In genomic region chr12:86787020-86787553, GRCm38 (mm10) we compare ENCODE assay signal across 10 mouse cellular contexts. TPM values are rescaled to one million over a fixed set of nuclear protein-coding genes. Genes with fewer than 3 reads are reported as not detected.
DNase-seq lines count a peak whose midpoint lies in the region; ATAC-seq lines count a peak whose summit lies in the region.
"Had no signal": no experiment of that assay in that cellular context is flagged by ENCODE, and none has a peak within 500 bp of the region (broad histone marks: within the 10 kb centered on the region; RNA-seq: fewer than 3 reads in every experiment).

No protein-coding gene starts in this region.

- H3K27me3 ChIP-seq in hindbrain, embryonic 11.5 days (ENCODE audit: control insufficient read depth, insufficient read depth, low read length) = no peaks in the 10 kb centered on the region
- no peaks in the 10 kb centered on the region for H3K27me3 ChIP-seq in neural tube, embryonic 11.5 days (ENCODE audit: control insufficient read depth, insufficient read depth, low read length)

- peak; percentile 74 for DNase-seq in embryo, embryonic 10 days (ENCODE audit: low spot score)
- no peak for DNase-seq in embryo, embryonic 9.5 days (ENCODE audit: extremely low spot score)
- peak; percentile 80 to 86 for DNase-seq in adrenal gland, postnatal 36 days
- DNase-seq in hindbrain, embryonic 11.5 days (ENCODE audit: low spot score) = peak; percentile 80
- peak; percentile 61 for DNase-seq in neural tube, embryonic 11.5 days (ENCODE audit: low spot score)
- no peak for DNase-seq in left cerebral cortex, adult 11 months (ENCODE audit: low spot score)
- no peak for DNase-seq in left cerebral cortex, postnatal 14 days (ENCODE audit: low spot score in 2 of 2)
- DNase-seq in thymus, postnatal 4 days = no peak
- DNase-seq: heart, postnatal 10 days had no signal

- intact Hi-C loops in left cerebral cortex, postnatal 14 days (cut with DNase I) = no loop called here

- ATAC-seq in hindbrain, embryonic 11.5 days (ENCODE audit: low FRiP score) = peak; percentile 91
- peak; percentile 79 for ATAC-seq in neural tube, embryonic 11.5 days (ENCODE audit: insufficient read depth, low FRiP score, low TSS enrichment)
- ATAC-seq: liver, embryonic 12.5 days had no signal

- H3K9ac ChIP-seq in hindbrain, embryonic 11.5 days (ENCODE audit: low read depth, low read length) = no peak overlapping the region
- no peak overlapping the region for H3K9ac ChIP-seq in neural tube, embryonic 11.5 days (ENCODE audit: low read length)
- H3K9ac ChIP-seq: liver, embryonic 12.5 days had no signal

- peak overlapping the region; percentile 75 for H3K27ac ChIP-seq in hindbrain, embryonic 11.5 days (ENCODE audit: low read depth, low read length)
- H3K27ac ChIP-seq in neural tube, embryonic 11.5 days (ENCODE audit: low read depth, low read length) = no peak overlapping the region
- H3K27ac ChIP-seq: liver, embryonic 12.5 days had no signal

- 21% methylated on average over 4 of the region's 4 CpGs for WGBS in hindbrain, embryonic 11.5 days
- WGBS in neural tube, embryonic 11.5 days = 28% methylated on average over 4 of the region's 4 CpGs

- H3K4me2 ChIP-seq in hindbrain, embryonic 11.5 days (replicated peaks; ENCODE audit: low read depth, low read length) = no peak overlapping the region
- no peak overlapping the region for H3K4me2 ChIP-seq in neural tube, embryonic 11.5 days (ENCODE audit: low read depth)
- H3K4me2 ChIP-seq: liver, embryonic 12.5 days had no signal

- no peaks in the 10 kb centered on the region for H3K9me3 ChIP-seq in hindbrain, embryonic 11.5 days (ENCODE audit: control insufficient read depth, low read length)
- H3K9me3 ChIP-seq in neural tube, embryonic 11.5 days (ENCODE audit: control insufficient read depth, low read length) = no peaks in the 10 kb centered on the region
- H3K9me3 ChIP-seq: liver, embryonic 12.5 days had no signal

- H3K4me1 ChIP-seq in hindbrain, embryonic 11.5 days (replicated peaks; ENCODE audit: control insufficient read depth, insufficient read depth, low read length) = peaks cover 5% of the 10 kb centered on the region; the same call in 1 of the 2 replicates
- H3K4me1 ChIP-seq in neural tube, embryonic 11.5 days (ENCODE audit: control insufficient read depth, insufficient read depth, low read length) = peaks cover 8% of the 10 kb centered on the region
- H3K4me1 ChIP-seq: liver, embryonic 12.5 days had no signal

- no peaks in the 10 kb centered on the region for H3K36me3 ChIP-seq in hindbrain, embryonic 11.5 days (ENCODE audit: control insufficient read depth, insufficient read depth, low read length)
- H3K36me3 ChIP-seq in neural tube, embryonic 11.5 days (ENCODE audit: control insufficient read depth, insufficient read depth, low read length) = no peaks in the 10 kb centered on the region
- H3K36me3 ChIP-seq: liver, embryonic 12.5 days had no signal

- H3K4me3 ChIP-seq in hindbrain, embryonic 11.5 days (ENCODE audit: low read depth, low read length) = no peak overlapping the region
- no peak overlapping the region for H3K4me3 ChIP-seq in neural tube, embryonic 11.5 days (ENCODE audit: low read depth, low read length)
- H3K4me3 ChIP-seq: liver, embryonic 12.5 days had no signal

RNA-seq across cellular contexts. Expression of gene Lrrc74a, which starts 52.9 kb away (rescaled TPM):
- total RNA-seq in adrenal gland, postnatal 36 days (2021) = not detected
- not detected in 2 replicates for polyA plus RNA-seq in hindbrain, embryonic 11.5 days (2014; fragmentation: Nextera tagmentation; extraction: Ambion mirVana)
- not detected in 2 replicates for polyA plus RNA-seq in neural tube, embryonic 11.5 days (2014; fragmentation: Nextera tagmentation; extraction: Ambion mirVana)
- total RNA-seq in left cerebral cortex, postnatal 14 days (2021) = not detected
- total RNA-seq: heart, postnatal 10 days had no signal
- polyA plus RNA-seq: liver, embryonic 12.5 days had no signal

Comparison
In these comparisons a context has a peak if more than half of its experiments do, and no peak if none do; other contexts are left out.
1. DNase-seq: peak in embryo, embryonic 10 days (single experiment), adrenal gland, postnatal 36 days (2 of 2), hindbrain, embryonic 11.5 days (single experiment) and neural tube, embryonic 11.5 days (single experiment); none in embryo, embryonic 9.5 days (single experiment), left cerebral cortex, adult 11 months (single experiment), left cerebral cortex, postnatal 14 days (0 of 2) and thymus, postnatal 4 days (single experiment).